Mouse (Mus musculus) cortical plate, adult 2 months (tissue): Measurements from ENCODE around the gene Acad10.

Source experiments
- CTCF ChIP-seq: fragments of 200-500 bp; IDR thresholded peaks from 2 replicates; pipeline ENCODE4 v1.5.1; 2011; ENCODE audit warnings: mild to moderate bottlenecking, control low read depth, low read length; ENCODE audit not compliant: insufficient read depth; ENCODE audit errors: extremely low read depth
- POLR2A ChIP-seq: fragments of 200-500 bp; IDR thresholded peaks from 2 replicates; pipeline ENCODE4 v1.6.1; 2011; ENCODE audit warnings: mild to moderate bottlenecking, low read length, control low read depth; ENCODE audit not compliant: insufficient read depth; ENCODE audit errors: extremely low read depth

DNA sequence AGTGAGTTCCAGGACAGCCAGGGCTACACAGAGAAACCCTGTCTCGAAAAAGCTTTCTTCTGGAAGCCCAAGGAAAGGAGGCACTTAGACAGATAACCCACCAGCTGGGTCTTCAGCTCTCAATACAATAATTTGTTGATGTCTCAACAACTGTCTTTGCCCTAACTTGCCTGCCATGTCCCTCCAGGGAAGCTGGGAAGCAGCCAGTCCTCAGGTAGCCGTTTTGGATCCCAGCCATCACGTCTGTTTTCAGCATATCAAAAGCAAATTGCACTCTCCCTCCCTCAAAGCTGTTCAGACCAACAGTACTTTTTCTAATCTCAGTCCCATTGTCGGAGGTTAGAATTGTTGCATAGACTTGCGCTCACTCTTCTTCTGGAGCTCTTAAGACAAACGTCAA lies 3.8 kb upstream of the Acad10 start:
- no peak for TF ChIP-seq CTCF
- TF ChIP-seq POLR2A = no peak
